Mouse (Mus musculus): ENCODE data around the gene Cnpy4. TPM values are rescaled to one million over a fixed set of nuclear protein-coding genes. Genes with fewer than 3 reads are reported as not detected.

The Cnpy4 gene
- total and polyA plus RNA-seq, 3 experiments = 7.8 to 12.1 TPM; not detected in 1

- Histone ChIP-seq H3K4me1 (ENCODE audit: control insufficient read depth in 1 of 2, insufficient read depth in 2 of 2, low read length in 2 of 2) (peaks cover 0 to 2% of the 10 kb centered on the region in 2 experiments; a peak in 1 of 4 replicates), H3K27ac (ENCODE audit: control insufficient read depth, low read depth, low read length) (no peak overlapping the region), H3K4me3 (ENCODE audit: control insufficient read depth in 1 of 2, insufficient read depth in 1 of 2, low read depth in 2 of 2, low read length in 2 of 2) (no peak overlapping the region), H3K36me3 (ENCODE audit: control insufficient read depth in 1 of 2, insufficient read depth in 2 of 2, low read length in 2 of 2) (peaks cover 0 to 2% of the 10 kb centered on the region in 2 experiments; a peak in 1 of 4 replicates), H3K79me2 (ENCODE audit: control insufficient read depth, insufficient read depth, low read length, poor library complexity) (no peaks in the 10 kb centered on the region), H3K27me3 (ENCODE audit: control insufficient read depth in 1 of 2, insufficient read depth in 2 of 2, low read length in 2 of 2) (peaks cover 2% of the 10 kb centered on the region in 2 experiments; a peak in 1 of 4 replicates), H3K9me3 (replicated peaks; ENCODE audit: insufficient read depth, low read length) (no peaks in the 10 kb centered on the region), H3K9ac (ENCODE audit: control insufficient read depth, low read depth, low read length, poor library complexity, severe bottlenecking) (no peak overlapping the region)
- TF ChIP-seq TCF12 (IDR thresholded peaks at IDR 0.05; ENCODE audit: low read depth, low read length) (no peak), USF1 (IDR thresholded peaks at IDR 0.05; ENCODE audit: low read depth, low read length) (no peak), POLR2A (IDR thresholded peaks at IDR 0.05; ENCODE audit: control insufficient read depth in 1 of 2, insufficient read depth in 1 of 2, low read depth in 1 of 2, low read length in 2 of 2, poor library complexity in 1 of 2) (no peak), KAT2A (conservative IDR thresholded peaks at IDR 0.05; ENCODE audit: low read depth, low read length) (no peak), MXI1 (IDR thresholded peaks at IDR 0.05; ENCODE audit: low read depth, low read length) (no peak), CHD2 (IDR thresholded peaks at IDR 0.05; ENCODE audit: low read length) (no peak), MAFK (IDR thresholded peaks at IDR 0.05; ENCODE audit: borderline replicate concordance, low read depth, low read length) (no peak), TBP (IDR thresholded peaks at IDR 0.05; ENCODE audit: low read depth, low read length) (no peak), USF2 (IDR thresholded peaks at IDR 0.05; ENCODE audit: borderline replicate concordance in 1 of 2, insufficient read depth in 1 of 2, low read depth in 1 of 2, low read length in 2 of 2) (no peak), MEF2A (IDR thresholded peaks at IDR 0.05; ENCODE audit: extremely low read depth, insufficient replicate concordance, low read depth, low read length, poor library complexity, severe bottlenecking) (no peak), HCFC1 (IDR thresholded peaks at IDR 0.05; ENCODE audit: low read depth, low read length) (no peak), CHD1 (IDR thresholded peaks at IDR 0.05; ENCODE audit: low read depth, low read length) (no peak), MYC (IDR thresholded peaks at IDR 0.05; ENCODE audit: low read depth, low read length) (no peak), POLR2AphosphoS5 (IDR thresholded peaks at IDR 0.05; ENCODE audit: borderline replicate concordance, low read depth, low read length) (no peak), SIN3A (IDR thresholded peaks at IDR 0.05; ENCODE audit: low read length) (no peak), EP300 (IDR thresholded peaks at IDR 0.05; ENCODE audit: low read depth in 1 of 2, low read length in 2 of 2) (no peak), CTCF (IDR thresholded peaks at IDR 0.05 in 2 of 3, conservative IDR thresholded peaks at IDR 0.05 in 1 of 3; ENCODE audit: control insufficient read depth in 1 of 3, insufficient read depth in 1 of 3, low read depth in 2 of 3, low read length in 3 of 3, poor library complexity in 1 of 3, severe bottlenecking in 1 of 3) (no peak), ELF1 (IDR thresholded peaks at IDR 0.05; ENCODE audit: low read depth, low read length) (no peak), ZMIZ1 (IDR thresholded peaks at IDR 0.05; ENCODE audit: low read depth, low read length) (no peak)
- DNase-seq (ENCODE audit: low read depth, low spot score) = no peak
Observed at GRCm38 (mm10) chr5:138219864-138220263, 32.6 kb downstream of the Cnpy4 start.

- peaks cover 0 to 9% of the 10 kb centered on the region in 2 experiments; a peak in 2 of 4 replicates for H3K4me1 ChIP-seq (ENCODE audit: control insufficient read depth in 1 of 2, insufficient read depth in 2 of 2, low read length in 2 of 2)
- no peak overlapping the region for H3K9ac ChIP-seq (ENCODE audit: control insufficient read depth, low read depth, low read length, poor library complexity, severe bottlenecking)
- no peaks in the 10 kb centered on the region for H3K9me3 ChIP-seq (replicated peaks; ENCODE audit: insufficient read depth, low read length)
- H3K27ac ChIP-seq (ENCODE audit: control insufficient read depth, low read depth, low read length) = no peak overlapping the region
- peaks cover 0 to 5% of the 10 kb centered on the region in 2 experiments; a peak in 1 of 4 replicates for H3K36me3 ChIP-seq (ENCODE audit: control insufficient read depth in 1 of 2, insufficient read depth in 2 of 2, low read length in 2 of 2)
- TF ChIP-seq ETS1 (IDR thresholded peaks at IDR 0.05; ENCODE audit: low read depth, low read length) (no peak), TBP (IDR thresholded peaks at IDR 0.05; ENCODE audit: low read depth, low read length) (peak; percentile 40; the same call in 1 of the 2 replicates), MEF2A (IDR thresholded peaks at IDR 0.05; ENCODE audit: extremely low read depth, insufficient replicate concordance, low read depth, low read length, poor library complexity, severe bottlenecking) (no peak), BHLHE40 (IDR thresholded peaks at IDR 0.05; ENCODE audit: borderline replicate concordance, low read depth, low read length) (no peak; the same call in 1 of the 2 replicates), HCFC1 (IDR thresholded peaks at IDR 0.05; ENCODE audit: low read depth, low read length) (0 out of 2 replicates have a peak, but pooled peaks have one; percentile 26), CTCF (IDR thresholded peaks at IDR 0.05 in 2 of 3, conservative IDR thresholded peaks at IDR 0.05 in 1 of 3; ENCODE audit: control insufficient read depth in 1 of 3, insufficient read depth in 1 of 3, low read depth in 2 of 3, low read length in 3 of 3, poor library complexity in 1 of 3, severe bottlenecking in 1 of 3) (peak; percentile 96 to 99 (median 97)), MYC (IDR thresholded peaks at IDR 0.05; ENCODE audit: low read depth, low read length) (no peak), SMC3 (IDR thresholded peaks at IDR 0.05; ENCODE audit: low read depth, low read length) (peak; percentile 97), MXI1 (IDR thresholded peaks at IDR 0.05; ENCODE audit: low read depth, low read length) (no peak), MYB (IDR thresholded peaks at IDR 0.05; ENCODE audit: low read depth, low read length) (no peak), MAZ (IDR thresholded peaks at IDR 0.05; ENCODE audit: low read depth, low read length) (peak; percentile 29; the same call in 1 of the 2 replicates), ZC3H11A (IDR thresholded peaks at IDR 0.05; ENCODE audit: low read depth, low read length) (peak; percentile 96), RAD21 (IDR thresholded peaks at IDR 0.05; ENCODE audit: low read depth, low read length) (peak; percentile 98)
- H3K79me2 ChIP-seq (ENCODE audit: control insufficient read depth, insufficient read depth, low read length, poor library complexity) = no peaks in the 10 kb centered on the region
- DNase-seq (ENCODE audit: low read depth, low spot score) = peak; percentile 92
- no peak overlapping the region for H3K4me3 ChIP-seq (ENCODE audit: control insufficient read depth in 1 of 2, insufficient read depth in 1 of 2, low read depth in 2 of 2, low read length in 2 of 2)
- H3K27me3 ChIP-seq (ENCODE audit: control insufficient read depth in 1 of 2, insufficient read depth in 2 of 2, low read length in 2 of 2) = peaks cover 2% of the 10 kb centered on the region in 2 experiments; a peak in 1 of 4 replicates
Observed at GRCm38 (mm10) chr5:138222111-138222510, 34.8 kb downstream of the Cnpy4 start.

All from MEL (cell line).